Mouse (Mus musculus): Measurements from ENCODE around the gene Fkbp10. TPM values are rescaled to one million over a fixed set of nuclear protein-coding genes. Genes with fewer than 3 reads are reported as not detected.

The Fkbp10 gene
- polyA plus RNA-seq (2012; rRNA removed): 4.4 and 5.3 TPM in 2 replicates
- 5.0 and 6.3 TPM in 2 replicates for polyA plus RNA-seq (2014; fragmentation: Nextera tagmentation; extraction: Ambion mirVana)

- no peak within 1 kb of the TSS for H3K27ac ChIP-seq
- no peak for TF ChIP-seq EP300 (IDR thresholded peaks at IDR 0.05; ENCODE audit: low read depth)
- TF ChIP-seq CTCF (IDR thresholded peaks at IDR 0.05; ENCODE audit: low read depth): no peak
- peak within 1 kb of the TSS; percentile 36 to 44 for H3K4me3 ChIP-seq (ENCODE audit: insufficient read depth in 1 of 2, low read depth in 2 of 2, low read length in 2 of 2)
- no peaks in the 10 kb centered on the region for H3K9me3 ChIP-seq (ENCODE audit: control insufficient read depth, low read length)
- H3K36me3 ChIP-seq (replicated peaks; ENCODE audit: control insufficient read depth, insufficient read depth, low read depth): no peaks in the 10 kb centered on the region
- ATAC-seq (ENCODE audit: insufficient read depth): no peak
- no peaks in the 10 kb centered on the region for H3K4me1 ChIP-seq (replicated peaks; ENCODE audit: control insufficient read depth in 2 of 2, insufficient read depth in 2 of 2, low read length in 1 of 2)
- 2% methylated on average over 30 of the region's 31 CpGs for WGBS (ENCODE audit: insufficient replicate concordance)
- DNase-seq (ENCODE audit: low read depth in 3 of 3, low spot score in 3 of 3): no peak
- peak within 1 kb of the TSS; percentile 36 for H3K4me2 ChIP-seq (ENCODE audit: low read depth)
- peaks cover 35% of the 10 kb centered on the region for H3K27me3 ChIP-seq (ENCODE audit: control insufficient read depth, insufficient read depth, low read length)
- no peak within 1 kb of the TSS for H3K9ac ChIP-seq (replicated peaks)
These were observed at the start of gene Fkbp10 for GRCm38 (mm10) chr11:100414914-100415822. Fkbp10 (plus strand) TSS chr11:100415697.

- WGBS (ENCODE audit: insufficient replicate concordance): 56% methylated on average over 7 of the region's 7 CpGs
- no peaks in the 10 kb centered on the region for H3K27me3 ChIP-seq (ENCODE audit: control insufficient read depth, insufficient read depth, low read length)
- no peak overlapping the region for H3K27ac ChIP-seq
- H3K4me2 ChIP-seq (ENCODE audit: low read depth): no peak overlapping the region
- DNase-seq (ENCODE audit: low read depth in 3 of 3, low spot score in 3 of 3) (no peak), ATAC-seq (ENCODE audit: insufficient read depth) (no peak)
- H3K9ac ChIP-seq (replicated peaks): no peak overlapping the region
- H3K4me1 ChIP-seq (replicated peaks; ENCODE audit: control insufficient read depth in 2 of 2, insufficient read depth in 2 of 2, low read length in 1 of 2): no peaks in the 10 kb centered on the region
- no peaks in the 10 kb centered on the region for H3K9me3 ChIP-seq (ENCODE audit: control insufficient read depth, low read length)
- no peak for TF ChIP-seq EP300 (IDR thresholded peaks at IDR 0.05; ENCODE audit: low read depth)
- no peak for TF ChIP-seq CTCF (IDR thresholded peaks at IDR 0.05; ENCODE audit: low read depth)
- H3K4me3 ChIP-seq (ENCODE audit: insufficient read depth in 1 of 2, low read depth in 2 of 2, low read length in 2 of 2): no peak overlapping the region
- H3K36me3 ChIP-seq (replicated peaks; ENCODE audit: control insufficient read depth, insufficient read depth, low read depth): no peaks in the 10 kb centered on the region
These were observed 46.4 kb upstream of the Fkbp10 start for GRCm38 (mm10) chr11:100369145-100369544.

DNA sequence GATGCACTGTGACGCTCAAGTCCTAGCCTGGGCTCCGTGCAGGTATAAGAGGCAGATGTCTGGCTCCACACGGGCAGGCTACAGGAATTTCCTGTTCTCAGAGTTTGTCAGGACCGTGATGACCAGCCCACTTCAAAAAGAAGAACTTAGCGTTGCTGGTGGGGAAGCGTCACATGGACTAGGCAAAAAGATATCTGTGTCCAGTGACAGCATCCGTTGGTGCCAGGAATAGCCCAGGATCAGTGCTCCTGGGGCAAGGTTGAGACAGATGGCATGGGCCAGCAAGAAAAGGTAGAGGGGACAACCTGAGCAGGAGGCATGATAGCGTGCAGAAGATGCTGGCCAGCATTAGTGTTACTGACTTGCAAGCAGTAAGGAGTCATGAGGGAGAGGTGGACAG lies 45.7 kb upstream of the Fkbp10 start:
- no peak overlapping the region for H3K27ac ChIP-seq
- no peak overlapping the region for H3K4me3 ChIP-seq (ENCODE audit: insufficient read depth in 1 of 2, low read depth in 2 of 2, low read length in 2 of 2)
- no peaks in the 10 kb centered on the region for H3K27me3 ChIP-seq (ENCODE audit: control insufficient read depth, insufficient read depth, low read length)
- H3K9me3 ChIP-seq (ENCODE audit: control insufficient read depth, low read length): no peaks in the 10 kb centered on the region
- no peak for DNase-seq (ENCODE audit: low read depth in 3 of 3, low spot score in 3 of 3)
- no peak for TF ChIP-seq CTCF (IDR thresholded peaks at IDR 0.05; ENCODE audit: low read depth)
- no peak for ATAC-seq (ENCODE audit: insufficient read depth)
- 23% methylated on average over 8 of the region's 8 CpGs for WGBS (ENCODE audit: insufficient replicate concordance)
- no peaks in the 10 kb centered on the region for H3K36me3 ChIP-seq (replicated peaks; ENCODE audit: control insufficient read depth, insufficient read depth, low read depth)
- H3K4me2 ChIP-seq (ENCODE audit: low read depth): no peak overlapping the region
- no peak overlapping the region for H3K9ac ChIP-seq (replicated peaks)
- no peaks in the 10 kb centered on the region for H3K4me1 ChIP-seq (replicated peaks; ENCODE audit: control insufficient read depth in 2 of 2, insufficient read depth in 2 of 2, low read length in 1 of 2)

DNA sequence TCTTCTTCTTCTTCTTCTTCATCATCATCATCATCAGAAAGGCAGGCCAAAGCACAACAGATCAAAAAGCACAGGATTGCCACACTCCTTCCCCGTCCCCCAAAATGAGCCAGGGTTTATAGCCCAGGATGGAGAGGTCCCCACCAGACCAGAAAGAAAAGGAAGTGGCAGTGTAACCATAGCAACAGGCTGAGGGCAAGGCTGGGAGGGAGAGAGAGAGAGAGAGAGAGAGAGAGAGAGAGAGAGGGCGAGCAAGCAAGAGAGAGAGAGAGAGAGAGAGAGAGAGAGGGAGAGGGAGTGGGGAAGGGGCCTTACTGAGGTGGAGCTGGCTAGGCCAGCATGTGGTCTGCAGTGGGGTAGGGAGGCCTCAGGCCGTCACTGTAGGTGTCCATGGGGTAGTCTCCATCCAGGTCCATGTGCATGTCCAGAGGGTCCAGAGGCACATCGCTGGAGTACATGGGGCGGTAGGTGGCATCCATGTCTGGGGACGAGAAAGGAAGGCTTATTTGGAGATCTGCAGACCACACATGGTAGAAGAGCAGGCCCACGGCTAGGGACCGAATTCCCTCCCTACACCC lies 43.4 kb upstream of the Fkbp10 start:
- Histone ChIP-seq H3K9ac (replicated peaks) (no peak overlapping the region), H3K27ac (no peak overlapping the region), H3K4me3 (ENCODE audit: insufficient read depth in 1 of 2, low read depth in 2 of 2, low read length in 2 of 2) (no peak overlapping the region), H3K4me2 (ENCODE audit: low read depth) (no peak overlapping the region), H3K9me3 (ENCODE audit: control insufficient read depth, low read length) (no peaks in the 10 kb centered on the region), H3K4me1 (replicated peaks; ENCODE audit: control insufficient read depth in 2 of 2, insufficient read depth in 2 of 2, low read length in 1 of 2) (no peaks in the 10 kb centered on the region), H3K27me3 (ENCODE audit: control insufficient read depth, insufficient read depth, low read length) (no peaks in the 10 kb centered on the region), H3K36me3 (replicated peaks; ENCODE audit: control insufficient read depth, insufficient read depth, low read depth) (no peaks in the 10 kb centered on the region)
- 63% methylated on average over 8 of the region's 8 CpGs for WGBS (ENCODE audit: insufficient replicate concordance)
- no peak for DNase-seq (ENCODE audit: low read depth in 3 of 3, low spot score in 3 of 3)
- ATAC-seq (ENCODE audit: insufficient read depth): no peak
- no peak for TF ChIP-seq EP300 (IDR thresholded peaks at IDR 0.05; ENCODE audit: low read depth)
- TF ChIP-seq CTCF (IDR thresholded peaks at IDR 0.05; ENCODE audit: low read depth): no peak

- WGBS (ENCODE audit: insufficient replicate concordance): 65% methylated on average over 9 of the region's 9 CpGs
- H3K27me3 ChIP-seq (ENCODE audit: control insufficient read depth, insufficient read depth, low read length): no peaks in the 10 kb centered on the region
- DNase-seq (ENCODE audit: low read depth in 3 of 3, low spot score in 3 of 3): no peak
- no peaks in the 10 kb centered on the region for H3K36me3 ChIP-seq (replicated peaks; ENCODE audit: control insufficient read depth, insufficient read depth, low read depth)
- H3K9ac ChIP-seq (replicated peaks): no peak overlapping the region
- H3K4me1 ChIP-seq (replicated peaks; ENCODE audit: control insufficient read depth in 2 of 2, insufficient read depth in 2 of 2, low read length in 1 of 2): no peaks in the 10 kb centered on the region
- no peak for ATAC-seq (ENCODE audit: insufficient read depth)
- H3K4me2 ChIP-seq (ENCODE audit: low read depth): no peak overlapping the region
- H3K9me3 ChIP-seq (ENCODE audit: control insufficient read depth, low read length): no peaks in the 10 kb centered on the region
- TF ChIP-seq CTCF (IDR thresholded peaks at IDR 0.05; ENCODE audit: low read depth) (no peak), EP300 (IDR thresholded peaks at IDR 0.05; ENCODE audit: low read depth) (no peak)
- no peak overlapping the region for H3K4me3 ChIP-seq (ENCODE audit: insufficient read depth in 1 of 2, low read depth in 2 of 2, low read length in 2 of 2)
- no peak overlapping the region for H3K27ac ChIP-seq
These were observed 40.4 kb upstream of the Fkbp10 start for GRCm38 (mm10) chr11:100375127-100375526.

All from liver, embryonic 14.5 days (tissue).